Mouse (Mus musculus) heart, postnatal 36 days (tissue): ENCODE measurements at regions not wholly inside any gene's neighbourhood (a gene's known extent, or its start where the extent isn't known, plus 50 kb on each side); places are given as distances from the start of the nearest gene placed in this dataset.

Experiments used
- DNase-seq, 2 experiments: peaks; one replicate each; pipeline ENCODE4 v3.0.0; 2021 to 2022
- intact Hi-C: fragments of 180-260 bp; cut with DNase I; formaldehyde crosslinking; loops from one replicate; pipeline ENCODE4 v1.15.1; 2025
- microRNA-seq, 2 experiments: library from miRNA; unstranded; fragments of <30 nt; microRNA quantifications; one replicate each; pipeline ENCODE4 v1.2.0; 2021; ENCODE audit warnings: borderline number of aligned reads in 2 of 2

- intact Hi-C loops = loop anchor here (2.0 kb wide), 2 partner anchors 56 to 82 kb away; no protein-coding TSS in a partner anchor
- peak; percentile 62 to 75 for DNase-seq
Observed at GRCm38 (mm10) chr9:89793018-89793417, 54.7 kb upstream of the Ankrd34c start.

GRCm38 (mm10) chr9:89789926-89790325 is 51.7 kb upstream of the Ankrd34c start:
- intact Hi-C loops = no loop called here
- no peak for DNase-seq

GRCm38 (mm10) chr9:89788651-89789050 is 50.4 kb upstream of the Ankrd34c start:
- intact Hi-C loops = no loop called here
- DNase-seq = no peak

Small RNAs in the stretch of these regions (microRNA-seq; reads per million reads assigned to microRNA genes)
- 113 to 124 reads per million in 2 experiments for gene Mir184
